Mouse (Mus musculus) stomach, embryonic 16.5 days (tissue): ENCODE measurements around the gene Tnni2. TPM values are rescaled to one million over a fixed set of nuclear protein-coding genes. Genes with fewer than 3 reads are reported as not detected.

Experiments
- ATAC-seq: fragments of 200-750 bp; cut with Nextera tagmentation; 2 replicates; pipeline ENCODE4 v1.8.0; 2017; ENCODE audit warnings: moderate number of reproducible peaks, moderate TSS enrichment; ENCODE audit not compliant: insufficient read depth, low FRiP score
- H3K27ac ChIP-seq: fragments of 300-500 bp; sonication (generic); 2 replicates; pipeline ENCODE4 v1.5.1; 2014; ENCODE audit warnings: low read length
- H3K27me3 ChIP-seq: fragments of 300-500 bp; sonication (generic); 2 replicates; pipeline ENCODE4 v1.6.1; 2014; ENCODE audit warnings: low read length, control low read depth, mixed read lengths; ENCODE audit not compliant: control insufficient read depth, insufficient read depth
- H3K36me3 ChIP-seq: fragments of 300-500 bp; sonication (generic); 2 replicates; pipeline ENCODE4 v1.6.1; 2014; ENCODE audit warnings: low read length; ENCODE audit not compliant: control insufficient read depth, insufficient read depth
- H3K4me1 ChIP-seq: fragments of 300-500 bp; sonication (generic); 2 replicates; pipeline ENCODE4 v1.6.1; 2014; ENCODE audit warnings: low read length, control low read depth, mixed read lengths; ENCODE audit not compliant: control insufficient read depth, insufficient read depth
- H3K4me2 ChIP-seq: fragments of 300-500 bp; sonication (generic); 2 replicates; pipeline ENCODE4 v1.6.1; 2014; ENCODE audit warnings: low read depth, low read length, mixed read lengths
- H3K4me3 ChIP-seq: fragments of 300-500 bp; sonication (generic); replicated peaks from 2 replicates; pipeline ENCODE4 v1.5.1; 2014; ENCODE audit warnings: mild to moderate bottlenecking, low read length
- H3K9ac ChIP-seq: fragments of 300-500 bp; sonication (generic); 2 replicates; pipeline ENCODE4 v1.6.1; 2014; ENCODE audit warnings: low read length
- H3K9me3 ChIP-seq: fragments of 300-500 bp; sonication (generic); replicated peaks from 2 replicates; pipeline ENCODE4 v1.6.1; 2016; ENCODE audit warnings: low read length, control low read depth; ENCODE audit not compliant: control insufficient read depth
- WGBS: fragments of 180-500 bp; shearing (Covaris S2); extraction: QIAGEN DNeasy Blood & Tissue Kit; methylation state at CpG from one replicate; pipeline ENCODE4 v1.1.7; 2014; 5-methylcytosine and 5-hydroxymethylcytosine counted together
- polyA plus RNA-seq: library from polyadenylated mRNA; unstranded; fragments of >200 nt; fragmentation: Nextera tagmentation; extraction: Ambion mirVana; gene quantifications from 2 replicates; pipeline ENCODE4 v1.2.1, GENCODE M21; 2015

Tnni2 gene
- polyA plus RNA-seq, 1 experiment from 2014 or later = 217 TPM

DNA sequence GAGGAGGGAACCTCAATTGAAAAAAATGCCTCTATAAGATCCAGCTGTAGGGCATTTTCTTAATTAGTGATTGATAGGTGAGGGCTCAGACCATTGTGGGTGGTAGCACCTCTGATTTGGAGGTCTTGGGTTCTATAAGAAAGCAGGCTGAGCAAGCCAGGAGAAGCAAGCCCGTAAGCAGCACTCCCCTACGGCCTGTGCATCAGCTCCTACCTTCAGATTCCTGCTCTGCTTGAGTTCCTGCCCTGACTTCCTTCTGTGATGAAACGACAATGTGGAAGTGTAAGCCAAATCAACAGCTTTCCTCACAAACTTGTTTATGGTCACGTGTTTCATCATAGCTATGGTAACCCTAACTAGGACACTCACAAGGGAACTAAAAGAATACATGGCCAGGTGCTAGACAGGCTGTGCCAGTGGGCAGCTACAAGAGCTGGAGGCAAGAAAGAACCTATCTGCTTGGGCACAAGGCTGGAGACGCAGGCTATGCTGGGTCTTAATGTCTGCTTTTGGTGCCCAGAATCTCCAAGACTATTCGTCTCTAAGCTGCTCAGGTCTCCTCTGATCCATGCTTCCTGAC lies 7.5 kb downstream of the Tnni2 start:
- no peaks in the 10 kb centered on the region for H3K9me3 ChIP-seq
- no peak overlapping the region for H3K9ac ChIP-seq
- 69% methylated on average over 6 of the region's 6 CpGs for WGBS
- H3K27ac ChIP-seq = peak overlapping the region; percentile 3; the same call in 1 of the 2 replicates
- peaks cover 4% of the 10 kb centered on the region; the same call in 1 of the 2 replicates for H3K4me1 ChIP-seq
- no peaks in the 10 kb centered on the region for H3K27me3 ChIP-seq
- H3K4me3 ChIP-seq = no peak overlapping the region
- no peaks in the 10 kb centered on the region for H3K36me3 ChIP-seq
- H3K4me2 ChIP-seq = no peak overlapping the region
- ATAC-seq = no peak

GRCm38 (mm10) chr7:142454706-142455105 lies 13.1 kb downstream of the Tnni2 start:
- Histone ChIP-seq H3K27me3 (no peaks in the 10 kb centered on the region), H3K36me3 (no peaks in the 10 kb centered on the region), H3K9ac (no peak overlapping the region; the same call in 1 of the 2 replicates), H3K4me2 (no peak overlapping the region), H3K4me3 (no peak overlapping the region), H3K27ac (peak overlapping the region; percentile 95), H3K4me1 (peaks cover 33% of the 10 kb centered on the region), H3K9me3 (no peaks in the 10 kb centered on the region)
- WGBS = 31% methylated on average over 1 of the region's 1 CpGs
- ATAC-seq = no peak

DNA sequence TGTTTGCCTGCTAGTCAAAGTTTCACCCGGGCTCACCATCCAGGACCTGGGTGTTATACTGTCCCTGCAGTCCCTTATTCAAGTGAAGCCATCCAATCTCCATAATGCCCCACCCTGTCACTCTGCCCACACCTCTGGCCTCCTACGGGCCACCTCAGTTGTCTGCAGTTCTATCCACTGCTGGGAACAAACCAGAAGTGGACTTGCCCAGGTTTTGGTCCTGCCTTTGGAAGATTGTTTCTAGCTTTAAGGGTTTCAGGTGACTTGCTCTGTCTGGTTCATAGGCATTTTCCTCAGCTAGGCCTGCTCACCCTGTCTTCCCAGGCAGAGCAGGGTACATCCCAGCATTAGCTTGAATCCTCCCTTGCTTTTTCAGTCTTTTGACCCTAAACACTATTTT lies 13.6 kb downstream of the Tnni2 start:
- no peak for ATAC-seq
- WGBS = 45% methylated on average over 2 of the region's 2 CpGs
- peak overlapping the region; percentile 95 for H3K27ac ChIP-seq
- H3K9ac ChIP-seq = peak overlapping the region; percentile 50
- H3K4me1 ChIP-seq = peaks cover 33% of the 10 kb centered on the region
- no peaks in the 10 kb centered on the region for H3K9me3 ChIP-seq
- no peak overlapping the region for H3K4me3 ChIP-seq
- no peaks in the 10 kb centered on the region for H3K27me3 ChIP-seq
- H3K36me3 ChIP-seq = no peaks in the 10 kb centered on the region
- no peak overlapping the region for H3K4me2 ChIP-seq

- peaks cover 33% of the 10 kb centered on the region for H3K4me1 ChIP-seq
- no peak for ATAC-seq
These were observed 15.2 kb downstream of the Tnni2 start for GRCm38 (mm10) chr7:142456806-142457205.

GRCm38 (mm10) chr7:142457227-142457811 lies 15.7 kb downstream of the Tnni2 start:
- WGBS = 15% methylated on average over 3 of the region's 3 CpGs
- Histone ChIP-seq H3K4me3 (no peak overlapping the region), H3K27ac (peak overlapping the region; percentile 95), H3K4me2 (no peak overlapping the region; the same call in 1 of the 2 replicates), H3K27me3 (no peaks in the 10 kb centered on the region), H3K4me1 (peaks cover 33% of the 10 kb centered on the region), H3K9ac (peak overlapping the region; percentile 13; the same call in 1 of the 2 replicates), H3K9me3 (no peaks in the 10 kb centered on the region), H3K36me3 (no peaks in the 10 kb centered on the region)
- peak; percentile 44; the same call in 1 of the 2 replicates for ATAC-seq

More at GRCm38 (mm10) chr7:142456806-142457205, 15.2 kb downstream of the Tnni2 start:
- peak overlapping the region; percentile 95 for H3K27ac ChIP-seq
- no peaks in the 10 kb centered on the region for H3K27me3 ChIP-seq
- H3K4me3 ChIP-seq = no peak overlapping the region
- no peaks in the 10 kb centered on the region for H3K9me3 ChIP-seq
- no peak overlapping the region for H3K9ac ChIP-seq
- WGBS = 60% methylated on average over 3 of the region's 3 CpGs
- no peak overlapping the region for H3K4me2 ChIP-seq
- no peaks in the 10 kb centered on the region for H3K36me3 ChIP-seq

GRCm38 (mm10) chr7:142458026-142458425 lies 16.4 kb downstream of the Tnni2 start:
- H3K9ac ChIP-seq = peak overlapping the region; percentile 52; the same call in 1 of the 2 replicates
- H3K4me1 ChIP-seq = peaks cover 33% of the 10 kb centered on the region
- H3K9me3 ChIP-seq = no peaks in the 10 kb centered on the region
- H3K27me3 ChIP-seq = no peaks in the 10 kb centered on the region
- no peak overlapping the region for H3K4me2 ChIP-seq
- peak; percentile 88 for ATAC-seq
- peak overlapping the region; percentile 95 for H3K27ac ChIP-seq
- 20% methylated on average over 2 of the region's 2 CpGs for WGBS
- H3K4me3 ChIP-seq = no peak overlapping the region
- H3K36me3 ChIP-seq = no peaks in the 10 kb centered on the region

DNA sequence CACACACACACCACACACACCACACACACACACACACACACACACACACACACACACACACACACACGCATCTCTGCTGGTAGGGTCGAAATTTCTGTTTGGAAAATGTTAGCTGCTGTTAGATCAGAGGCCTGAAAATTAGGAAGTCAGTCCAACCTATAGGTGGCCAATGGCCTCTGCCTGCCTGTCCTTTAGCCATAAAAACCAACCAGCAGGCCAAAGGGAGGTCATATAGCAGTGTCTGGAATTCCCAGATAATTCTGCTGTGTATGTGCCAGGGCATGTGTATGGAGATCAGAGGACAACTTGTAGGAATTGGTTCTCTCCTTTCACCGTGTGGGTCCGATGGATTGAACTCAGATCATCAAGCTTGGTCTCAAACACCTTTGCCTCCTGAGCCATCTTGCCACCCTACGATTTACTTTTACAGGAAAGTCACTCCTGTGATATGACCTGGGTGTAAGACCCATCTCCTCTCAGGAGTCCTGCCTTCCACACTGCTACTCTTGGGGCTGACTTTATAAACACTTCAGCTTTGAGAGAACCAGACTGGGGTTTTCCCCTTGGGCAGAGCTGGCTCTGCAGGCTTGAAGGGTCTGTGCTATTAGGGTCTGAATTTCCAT lies 17.2 kb downstream of the Tnni2 start:
- no peak for ATAC-seq
- H3K27me3 ChIP-seq = no peaks in the 10 kb centered on the region
- H3K4me1 ChIP-seq = peaks cover 33% of the 10 kb centered on the region
- H3K27ac ChIP-seq = peak overlapping the region; percentile 95
- H3K4me3 ChIP-seq = no peak overlapping the region
- no peaks in the 10 kb centered on the region for H3K36me3 ChIP-seq
- WGBS = 53% methylated on average over 5 of the region's 5 CpGs
- H3K9me3 ChIP-seq = no peaks in the 10 kb centered on the region
- H3K4me2 ChIP-seq = no peak overlapping the region
- peak overlapping the region; percentile 40 for H3K9ac ChIP-seq

- H3K9ac ChIP-seq = peak overlapping the region; percentile 40; the same call in 1 of the 2 replicates
- 49% methylated on average over 2 of the region's 2 CpGs for WGBS
These were observed 17.7 kb downstream of the Tnni2 start for GRCm38 (mm10) chr7:142459299-142459691.

DNA sequence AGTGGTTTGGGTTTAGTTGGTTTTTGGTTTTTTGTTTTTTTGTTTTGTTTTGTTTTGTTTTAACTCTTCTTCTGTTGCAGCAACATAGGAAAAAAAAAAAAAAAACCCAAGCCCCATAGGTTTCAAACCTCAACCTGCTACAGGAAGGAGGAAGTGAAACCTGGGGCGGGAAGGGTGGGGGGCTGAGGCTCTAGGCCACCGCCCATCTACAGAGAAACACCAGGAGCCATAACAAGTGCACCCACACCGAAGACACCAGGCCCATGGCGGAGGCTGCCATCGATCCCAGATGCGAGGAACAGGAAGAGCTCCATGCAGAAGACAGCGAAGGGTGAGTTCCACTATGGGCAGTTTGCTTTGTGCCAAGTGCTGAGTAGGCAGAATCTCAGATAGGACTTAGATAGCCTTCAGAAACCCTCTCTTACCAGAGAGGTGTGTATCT lies 19.0 kb downstream of the Tnni2 start, which contains the start of gene Lsp1:
Gene Lsp1, plus strand, starts transcription at position 174 of the 442 bp plus-strand sequence.
- peak within 1 kb of the TSS; percentile 95 for H3K27ac ChIP-seq

More at GRCm38 (mm10) chr7:142459299-142459691, 17.7 kb downstream of the Tnni2 start:
- no peaks in the 10 kb centered on the region for H3K27me3 ChIP-seq
- H3K9me3 ChIP-seq = no peaks in the 10 kb centered on the region
- no peak for ATAC-seq
- no peaks in the 10 kb centered on the region for H3K36me3 ChIP-seq
- H3K4me1 ChIP-seq = peaks cover 28% of the 10 kb centered on the region
- H3K27ac ChIP-seq = peak overlapping the region; percentile 95
- no peak overlapping the region for H3K4me3 ChIP-seq
- H3K4me2 ChIP-seq = no peak overlapping the region

More for the DNA sequence above, 19.0 kb downstream of the Tnni2 start, which contains the start of gene Lsp1:
- Histone ChIP-seq H3K4me3 (no peak within 1 kb of the TSS; the same call in 1 of the 2 replicates), H3K9ac (no peak within 1 kb of the TSS), H3K36me3 (no peaks in the 10 kb centered on the region), H3K27me3 (no peaks in the 10 kb centered on the region), H3K4me1 (peaks cover 22% of the 10 kb centered on the region), H3K4me2 (no peak within 1 kb of the TSS), H3K9me3 (no peaks in the 10 kb centered on the region)
- 94% methylated on average over 7 of the region's 7 CpGs for WGBS
- no peak for ATAC-seq
